Mouse (Mus musculus) cortical plate, adult 2 months (tissue): ENCODE measurements at regions not wholly inside any gene's neighbourhood (a gene's known extent, or its start where the extent isn't known, plus 50 kb on each side); places are given as distances from the start of the nearest gene placed in this dataset.

Experiments used
- CTCF ChIP-seq: fragments of 200-500 bp; IDR thresholded peaks from 2 replicates; pipeline ENCODE4 v1.5.1; 2011; ENCODE audit warnings: mild to moderate bottlenecking, control low read depth, low read length; ENCODE audit not compliant: insufficient read depth; ENCODE audit errors: extremely low read depth
- POLR2A ChIP-seq: fragments of 200-500 bp; IDR thresholded peaks from 2 replicates; pipeline ENCODE4 v1.6.1; 2011; ENCODE audit warnings: mild to moderate bottlenecking, low read length, control low read depth; ENCODE audit not compliant: insufficient read depth; ENCODE audit errors: extremely low read depth

DNA sequence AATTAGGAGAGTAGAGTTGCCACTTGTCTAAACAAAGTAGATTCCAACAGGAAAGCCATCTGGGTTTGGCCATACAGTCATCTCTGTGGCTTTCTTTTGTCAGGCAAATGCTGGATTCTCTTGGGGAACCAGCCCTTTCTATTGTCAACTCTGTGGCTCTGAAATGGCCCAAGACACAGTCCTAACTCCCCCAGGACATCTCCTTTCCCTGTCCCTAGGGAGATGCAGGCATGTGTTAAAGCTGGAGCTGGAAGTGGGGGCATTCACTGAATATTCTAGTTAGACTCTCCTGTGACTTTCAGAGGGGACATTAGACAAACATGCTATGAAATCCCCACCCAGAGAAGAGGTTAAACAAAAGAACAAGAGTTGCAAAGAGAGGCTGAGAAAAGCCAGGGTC, 223.9 kb upstream of the Tbx18 start:
- no peak for TF ChIP-seq POLR2A
- TF ChIP-seq CTCF, result no peak
